Mouse (Mus musculus) gastrocnemius, postnatal 10 days (tissue): ENCODE measurements around the gene Gm12789. TPM values are rescaled to one million over a fixed set of nuclear protein-coding genes. Genes with fewer than 3 reads are reported as not detected.
"Not testable (repeated sequence)": the region's sequence is repeated elsewhere in the genome, so short reads cannot be mapped to it uniquely, and the experiment has no call there.

Experiments used
- DNase-seq: peaks from one replicate; pipeline ENCODE4 v3.0.0; 2021; ENCODE audit warnings: mixed read lengths
- long read RNA-seq, 2 experiments: library from polyadenylated mRNA; stranded (forward); transcript quantifications; one replicate each; pipeline ENCODE4 v2.0.0; 2021
- total RNA-seq, 2 experiments: library from RNA; stranded (reverse); gene quantifications; 2 replicates each; pipeline ENCODE4 v1.2.3; 2021

The Gm12789 gene
- not detected for total RNA-seq
- long read RNA-seq, experiment 1 = 0 reads
- long read RNA-seq, experiment 2 = 0 reads

- not testable (repeated sequence) for DNase-seq
Measured at GRCm38 (mm10) chr4:101986326-101986725, at the start of gene Gm12789. Gm12789 (plus strand) TSS chr4:101986626.

GRCm38 (mm10) chr4:101940107-101940506 lies 46.3 kb upstream of the Gm12789 start, which contains the start of gene Gm12794:
Gm12794 (plus strand) TSS chr4:101940407.
- DNase-seq = not testable (repeated sequence)

- DNase-seq = not testable (repeated sequence)
Measured at GRCm38 (mm10) chr4:101980949-101981348, 5.5 kb upstream of the Gm12789 start, which contains the start of gene Gm12790. Gm12790 (minus strand) TSS chr4:101981049.

- no peak for DNase-seq
Measured at GRCm38 (mm10) chr4:101985678-101986077, 748 bp upstream of the Gm12789 start.

GRCm38 (mm10) chr4:101997426-101997825 lies 11.0 kb downstream of the Gm12789 start:
- DNase-seq = no peak

GRCm38 (mm10) chr4:101998267-101998922 lies 12.0 kb downstream of the Gm12789 start:
- DNase-seq = peak; percentile 63

GRCm38 (mm10) chr4:102026619-102027018 lies 40.2 kb downstream of the Gm12789 start:
- no peak for DNase-seq

Other genes with a start within 250 kb of the Gm12789 start
- gene B020004J07Rik, start 142.6 kb upstream of the Gm12789 start, total RNA-seq = not detected
- gene C130073F10Rik, start 92.8 kb upstream of the Gm12789 start, total RNA-seq = not detected
- gene Gm12800, start 77.5 kb upstream of the Gm12789 start, total RNA-seq = not detected
- not detected for gene Gm12794, start 46.2 kb upstream of the Gm12789 start, total RNA-seq
- gene Gm12790, start 5.6 kb upstream of the Gm12789 start, total RNA-seq = not detected
- 10 to 100 TPM; 44.7 to 61.4 TPM for gene Pde4b, start 100.9 kb downstream of the Gm12789 start, total RNA-seq